Mouse (Mus musculus) neural tube, embryonic 13.5 days (tissue): Measurements from ENCODE around the gene Drg2. TPM values are rescaled to one million over a fixed set of nuclear protein-coding genes. Genes with fewer than 3 reads are reported as not detected.

Experiments used
- ATAC-seq: fragments of 200-750 bp; cut with Nextera tagmentation; 2 replicates; pipeline ENCODE4 v1.8.0; 2017; ENCODE audit warnings: low read depth, mild to moderate bottlenecking, moderate TSS enrichment, moderate library complexity
- H3K27ac ChIP-seq: fragments of 300-500 bp; sonication (generic); replicated peaks from 2 replicates; pipeline ENCODE4 v1.5.1; 2015; ENCODE audit warnings: moderate library complexity, mild to moderate bottlenecking, inconsistent platforms
- H3K27me3 ChIP-seq: fragments of 300-500 bp; sonication (generic); 2 replicates; pipeline ENCODE4 v1.6.1; 2015; ENCODE audit warnings: mild to moderate bottlenecking, inconsistent platforms
- H3K36me3 ChIP-seq: fragments of 300-500 bp; sonication (generic); 2 replicates; pipeline ENCODE4 v1.6.1; 2015; ENCODE audit warnings: mild to moderate bottlenecking, inconsistent platforms
- H3K4me1 ChIP-seq: fragments of 300-500 bp; sonication (generic); replicated peaks from 2 replicates; pipeline ENCODE4 v1.6.1; 2015; ENCODE audit warnings: inconsistent platforms
- H3K4me2 ChIP-seq: fragments of 300-500 bp; sonication (generic); 2 replicates; pipeline ENCODE4 v1.6.1; 2015; ENCODE audit warnings: inconsistent platforms, mild to moderate bottlenecking, moderate library complexity
- H3K4me3 ChIP-seq: fragments of 300-500 bp; sonication (generic); 2 replicates; pipeline ENCODE4 v1.5.1; 2015; ENCODE audit warnings: mild to moderate bottlenecking, inconsistent platforms
- H3K9ac ChIP-seq: fragments of 300-500 bp; sonication (generic); 2 replicates; pipeline ENCODE4 v1.6.1; 2015; ENCODE audit warnings: moderate library complexity, mild to moderate bottlenecking, inconsistent platforms
- H3K9me3 ChIP-seq: fragments of 300-500 bp; sonication (generic); 2 replicates; pipeline ENCODE4 v1.6.1; 2016; ENCODE audit warnings: inconsistent platforms
- WGBS: fragments of 180-500 bp; shearing (Covaris S2); methylation state at CpG from one replicate; pipeline ENCODE4 v1.1.7; 2015; 5-methylcytosine and 5-hydroxymethylcytosine counted together
- polyA plus RNA-seq: library from polyadenylated mRNA; unstranded; fragments of >200 nt; fragmentation: Nextera tagmentation; extraction: Ambion mirVana; gene quantifications from 2 replicates; pipeline ENCODE4 v1.2.1, GENCODE M21; 2015

The Drg2 gene
- polyA plus RNA-seq, 1 experiment from 2014 or later = 92.5 TPM

DNA sequence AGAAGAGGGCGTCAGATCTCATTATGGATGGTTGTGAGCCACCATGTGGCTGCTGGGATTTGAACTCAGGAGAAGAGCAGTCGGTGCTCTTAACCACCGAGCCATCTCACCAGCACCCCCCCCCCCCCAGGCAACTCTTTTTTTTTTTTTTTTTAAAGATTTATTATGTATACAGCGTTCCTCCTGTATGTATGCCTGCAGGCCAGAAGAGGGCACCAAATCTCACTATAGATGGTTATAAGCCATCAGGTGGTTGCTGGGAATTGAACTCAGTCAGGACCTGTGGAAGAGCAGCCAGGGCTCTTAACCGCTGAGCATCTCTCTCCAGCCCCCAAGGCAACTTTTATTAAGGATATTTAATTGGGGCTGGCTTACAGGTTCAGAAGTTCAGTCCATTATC is 20.1 kb downstream of the Drg2 start:
- H3K27me3 ChIP-seq = no peaks in the 10 kb centered on the region
- H3K4me2 ChIP-seq = no peak overlapping the region
- H3K36me3 ChIP-seq = peaks cover 14% of the 10 kb centered on the region
- no peak overlapping the region for H3K9ac ChIP-seq
- no peaks in the 10 kb centered on the region for H3K4me1 ChIP-seq
- H3K27ac ChIP-seq = no peak overlapping the region
- ATAC-seq = no peak
- no peak overlapping the region for H3K4me3 ChIP-seq
- WGBS = 79% methylated on average over 5 of the region's 5 CpGs
- no peaks in the 10 kb centered on the region for H3K9me3 ChIP-seq

DNA sequence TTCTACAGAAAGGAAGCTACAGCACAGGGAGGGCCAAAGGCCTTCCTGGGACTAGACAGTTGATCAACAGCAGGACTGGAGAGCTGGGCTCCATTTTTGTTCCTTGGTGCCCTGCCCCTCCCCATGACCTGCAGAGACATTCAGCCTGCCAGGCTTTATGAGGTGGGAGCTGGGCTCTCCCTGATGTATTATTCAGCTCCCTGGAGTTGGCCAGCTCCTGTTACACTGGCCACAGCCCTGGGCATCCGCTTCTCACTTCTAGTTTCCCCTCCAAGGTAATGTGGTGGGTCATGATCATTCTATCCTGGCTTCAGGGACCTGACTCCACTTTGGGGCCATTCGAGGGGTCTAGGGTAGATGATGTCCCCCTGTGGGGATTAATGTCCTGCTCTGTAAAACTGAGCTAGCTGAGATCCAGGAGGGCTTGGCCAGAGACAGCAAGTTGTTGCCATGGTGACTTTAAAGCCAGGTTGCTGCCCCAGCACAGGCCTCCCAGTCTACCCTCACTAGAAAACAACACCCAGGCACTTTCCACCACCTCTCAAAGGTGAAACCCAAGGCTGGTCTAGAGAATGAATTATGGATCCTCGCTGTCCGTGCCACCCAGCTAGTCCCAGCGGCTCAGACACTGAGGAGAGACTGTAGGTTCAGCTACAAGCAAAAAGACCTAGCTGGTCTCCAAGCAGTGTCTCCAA is 21.4 kb downstream of the Drg2 start:
- Histone ChIP-seq H3K27ac (no peak overlapping the region), H3K9ac (no peak overlapping the region), H3K4me1 (no peaks in the 10 kb centered on the region), H3K4me2 (no peak overlapping the region), H3K4me3 (no peak overlapping the region), H3K36me3 (0 out of 2 replicates have a peak, but pooled peaks cover 3% of the 10 kb centered on the region), H3K9me3 (no peaks in the 10 kb centered on the region), H3K27me3 (no peaks in the 10 kb centered on the region)
- 80% methylated on average over 5 of the region's 5 CpGs for WGBS
- ATAC-seq = no peak

DNA sequence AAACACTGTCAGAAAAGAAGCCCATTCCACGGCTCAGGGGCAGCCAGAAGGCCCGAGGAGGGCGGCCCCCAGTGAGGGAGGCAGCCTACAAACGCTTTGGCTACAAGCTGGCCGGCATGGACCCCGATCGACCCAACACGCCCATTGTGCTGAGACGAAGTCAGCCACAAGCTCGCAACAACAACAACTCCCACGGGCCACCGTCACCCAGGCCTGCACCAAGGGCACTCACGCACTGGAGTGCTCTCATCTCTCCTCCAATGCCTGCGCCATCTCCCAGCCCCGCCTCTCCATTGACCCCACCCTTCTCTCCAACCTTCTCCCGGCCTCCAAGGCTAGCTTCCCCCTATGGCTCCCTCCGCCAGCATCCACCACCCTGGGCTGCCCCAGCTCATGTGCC is 23.7 kb downstream of the Drg2 start:
- no peak; the same call in 1 of the 2 replicates for ATAC-seq
- no peaks in the 10 kb centered on the region for H3K36me3 ChIP-seq
- no peaks in the 10 kb centered on the region for H3K27me3 ChIP-seq
- 39% methylated on average over 17 of the region's 17 CpGs for WGBS
- no peak overlapping the region for H3K4me3 ChIP-seq
- H3K27ac ChIP-seq = no peak overlapping the region
- H3K4me1 ChIP-seq = no peaks in the 10 kb centered on the region
- no peaks in the 10 kb centered on the region for H3K9me3 ChIP-seq
- no peak overlapping the region for H3K9ac ChIP-seq
- no peak overlapping the region for H3K4me2 ChIP-seq

DNA sequence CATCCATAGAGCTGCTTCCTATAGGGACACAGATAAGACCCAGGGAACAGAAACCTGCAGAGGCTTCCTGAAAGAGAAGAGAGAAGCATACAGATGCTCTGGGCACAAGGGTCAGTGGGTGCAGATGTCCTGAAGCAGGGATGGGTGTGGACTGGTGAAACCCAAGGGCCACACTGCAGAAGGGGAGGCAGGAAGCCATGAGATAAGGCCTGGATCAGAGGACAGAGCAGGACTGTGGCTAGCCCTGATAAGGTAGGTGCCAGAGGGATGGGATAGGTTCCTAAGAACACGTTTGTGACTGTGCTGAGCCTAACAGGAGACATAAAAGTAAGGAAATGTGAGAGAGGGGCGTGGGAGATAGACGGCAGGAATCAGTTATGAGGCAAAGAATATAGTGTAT is 31.9 kb downstream of the Drg2 start:
- no peaks in the 10 kb centered on the region for H3K27me3 ChIP-seq
- H3K9ac ChIP-seq = no peak overlapping the region
- no peak overlapping the region for H3K4me2 ChIP-seq
- H3K27ac ChIP-seq = no peak overlapping the region
- WGBS = 75% methylated on average over 3 of the region's 3 CpGs
- no peaks in the 10 kb centered on the region for H3K9me3 ChIP-seq
- H3K4me1 ChIP-seq = no peaks in the 10 kb centered on the region
- no peaks in the 10 kb centered on the region for H3K36me3 ChIP-seq
- no peak for ATAC-seq
- no peak overlapping the region for H3K4me3 ChIP-seq

DNA sequence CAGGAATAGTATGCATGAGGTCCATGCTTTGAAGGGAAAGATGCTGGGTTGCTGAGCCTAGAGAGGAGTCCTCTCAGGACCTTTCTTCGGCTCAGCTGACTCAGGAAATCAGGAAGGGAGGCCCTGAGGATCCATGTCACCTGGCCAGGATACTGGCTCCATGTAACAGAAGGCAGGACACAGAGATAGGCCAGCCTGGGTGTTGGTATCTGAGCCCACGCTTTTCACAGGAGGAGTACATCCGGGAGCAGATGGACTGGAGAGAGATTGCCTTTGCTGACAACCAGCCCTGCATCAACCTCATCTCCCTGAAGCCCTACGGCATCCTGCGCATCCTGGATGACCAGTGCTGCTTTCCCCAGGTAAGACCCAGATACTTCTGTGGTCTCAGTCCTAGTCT is 38.3 kb downstream of the Drg2 start:
- Histone ChIP-seq H3K27me3 (no peaks in the 10 kb centered on the region), H3K4me3 (no peak overlapping the region), H3K4me1 (no peaks in the 10 kb centered on the region), H3K4me2 (no peak overlapping the region), H3K9me3 (no peaks in the 10 kb centered on the region), H3K36me3 (no peaks in the 10 kb centered on the region), H3K9ac (no peak overlapping the region), H3K27ac (no peak overlapping the region)
- ATAC-seq = no peak
- WGBS = 83% methylated on average over 5 of the region's 5 CpGs

DNA sequence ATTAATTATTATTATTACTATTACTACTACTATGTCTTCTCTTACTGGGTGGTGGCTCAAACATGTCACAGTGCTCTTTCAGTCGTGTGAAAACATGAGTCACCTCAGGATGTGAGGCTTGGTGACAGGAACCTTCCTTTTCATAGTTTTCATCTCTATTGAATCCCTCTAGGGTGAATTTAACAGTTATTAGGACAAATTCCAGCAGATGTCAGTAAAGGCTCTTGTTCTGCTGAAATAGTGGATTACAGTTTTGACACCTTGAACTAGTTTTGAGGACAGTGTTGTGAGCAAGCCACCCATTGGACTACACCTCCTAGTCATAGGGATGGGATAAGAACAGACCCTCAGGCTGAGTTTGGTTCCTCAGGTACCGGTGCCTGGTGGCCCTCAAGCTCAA is 41.3 kb downstream of the Drg2 start:
- Histone ChIP-seq H3K27me3 (no peaks in the 10 kb centered on the region), H3K9me3 (no peaks in the 10 kb centered on the region), H3K9ac (no peak overlapping the region), H3K36me3 (no peaks in the 10 kb centered on the region), H3K4me2 (no peak overlapping the region), H3K27ac (no peak overlapping the region), H3K4me1 (no peaks in the 10 kb centered on the region), H3K4me3 (no peak overlapping the region)
- no peak for ATAC-seq
- WGBS = 73% methylated on average over 2 of the region's 2 CpGs

DNA sequence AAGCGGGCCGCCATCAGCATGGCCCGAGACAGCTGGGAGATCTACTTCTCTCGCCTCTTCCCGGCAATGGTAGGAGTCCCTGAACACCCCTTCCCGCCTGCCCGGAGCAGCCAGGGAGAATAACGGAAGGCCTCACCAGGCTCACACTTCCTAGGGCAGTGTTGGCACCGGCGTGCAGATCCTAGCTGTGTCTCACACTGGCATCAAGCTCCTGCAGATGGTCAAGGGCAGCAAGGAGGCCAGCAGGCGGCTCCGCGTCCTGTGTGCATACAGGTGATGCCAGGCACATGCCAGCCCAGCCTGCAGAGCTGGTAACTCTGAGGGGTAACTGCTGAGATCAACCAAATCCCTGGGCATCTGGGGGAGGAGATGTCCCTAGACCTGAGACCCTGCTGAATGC is 52.9 kb downstream of the Drg2 start:
- no peak overlapping the region for H3K9ac ChIP-seq
- no peaks in the 10 kb centered on the region for H3K9me3 ChIP-seq
- H3K4me1 ChIP-seq = peaks cover 12% of the 10 kb centered on the region
- no peaks in the 10 kb centered on the region for H3K36me3 ChIP-seq
- peaks cover 41% of the 10 kb centered on the region for H3K27me3 ChIP-seq
- H3K4me3 ChIP-seq = no peak overlapping the region
- ATAC-seq = no peak
- H3K4me2 ChIP-seq = no peak overlapping the region
- no peak overlapping the region for H3K27ac ChIP-seq
- WGBS = 86% methylated on average over 13 of the region's 13 CpGs

DNA sequence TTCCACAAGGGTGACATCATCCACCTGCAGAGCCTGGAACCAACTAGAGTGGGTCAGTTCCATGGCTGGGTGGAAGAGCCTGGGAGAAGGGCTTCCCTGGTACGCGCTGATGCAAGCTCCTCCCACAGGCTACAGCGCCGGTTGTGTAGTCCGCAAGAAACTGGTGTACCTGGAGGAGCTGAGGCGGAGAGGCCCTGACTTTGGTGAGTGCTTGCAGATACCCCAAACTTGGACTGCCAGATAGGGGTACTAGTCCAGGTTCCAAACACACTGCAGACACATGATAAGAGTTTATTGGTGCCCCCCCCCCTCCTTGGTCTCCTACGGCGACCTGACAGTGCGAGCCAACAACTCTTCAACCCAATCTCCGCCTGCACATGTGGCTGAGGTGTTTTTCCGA is 54.6 kb downstream of the Drg2 start:
- Histone ChIP-seq H3K4me2 (peak overlapping the region; percentile 62), H3K9ac (peak overlapping the region; percentile 69; the same call in 1 of the 2 replicates), H3K36me3 (no peaks in the 10 kb centered on the region), H3K27ac (no peak overlapping the region), H3K4me3 (peak overlapping the region; percentile 34), H3K4me1 (peaks cover 12% of the 10 kb centered on the region), H3K27me3 (peaks cover 41% of the 10 kb centered on the region), H3K9me3 (no peaks in the 10 kb centered on the region)
- WGBS = 4% methylated on average over 11 of the region's 11 CpGs
- no peak for ATAC-seq

DNA sequence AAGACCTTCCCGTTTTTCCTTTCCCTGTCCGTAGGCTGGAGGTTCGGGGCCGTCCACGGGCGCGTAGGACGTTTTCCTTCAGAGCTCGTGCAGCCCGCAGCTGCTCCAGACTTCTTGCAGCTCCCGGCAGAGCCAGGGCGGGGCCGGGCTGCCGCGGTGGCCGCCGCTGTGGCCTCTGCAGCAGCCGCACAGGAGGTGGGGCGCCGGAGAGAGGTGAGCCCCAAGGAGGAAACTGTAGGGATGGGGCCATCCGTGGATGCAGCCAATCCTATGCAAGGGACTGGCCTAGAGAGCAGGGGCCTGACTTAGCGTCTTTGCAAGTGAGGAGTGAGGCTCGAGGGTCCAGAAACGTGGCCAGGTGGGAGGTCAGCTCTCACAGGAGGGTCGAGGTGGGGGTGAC is 55.1 kb downstream of the Drg2 start:
- Histone ChIP-seq H3K27ac (no peak overlapping the region), H3K4me2 (peak overlapping the region; percentile 62), H3K4me1 (peaks cover 12% of the 10 kb centered on the region), H3K4me3 (peak overlapping the region; percentile 34), H3K27me3 (peaks cover 41% of the 10 kb centered on the region), H3K9me3 (no peaks in the 10 kb centered on the region), H3K9ac (peak overlapping the region; percentile 69), H3K36me3 (no peaks in the 10 kb centered on the region)
- no peak for ATAC-seq
- 1% methylated on average over 25 of the region's 25 CpGs for WGBS

DNA sequence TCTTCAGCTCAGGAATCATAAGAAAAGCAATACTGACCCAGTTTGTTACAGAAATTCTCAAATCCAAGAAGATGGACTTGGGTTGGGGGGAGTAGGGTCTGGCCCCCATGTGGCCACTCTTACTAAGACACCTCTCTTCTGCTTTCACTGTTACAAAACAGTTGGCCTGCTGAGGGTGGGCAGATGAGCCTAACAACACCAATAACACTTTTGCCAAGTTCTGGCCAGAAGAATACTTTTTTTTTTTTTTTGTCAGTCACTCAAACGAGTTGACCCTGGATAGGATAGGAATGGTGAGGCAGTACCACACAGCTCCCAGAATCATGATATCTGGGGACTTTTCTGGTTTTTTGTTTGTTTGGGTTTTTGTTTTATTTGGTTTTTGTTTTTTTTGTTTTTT is 57.5 kb downstream of the Drg2 start:
- no peak for ATAC-seq
- Histone ChIP-seq H3K4me2 (no peak overlapping the region), H3K9ac (no peak overlapping the region), H3K27ac (no peak overlapping the region), H3K36me3 (no peaks in the 10 kb centered on the region), H3K27me3 (peaks cover 41% of the 10 kb centered on the region), H3K9me3 (no peaks in the 10 kb centered on the region), H3K4me1 (peaks cover 12% of the 10 kb centered on the region), H3K4me3 (no peak overlapping the region)
- WGBS = 80% methylated on average over 1 of the region's 1 CpGs

DNA sequence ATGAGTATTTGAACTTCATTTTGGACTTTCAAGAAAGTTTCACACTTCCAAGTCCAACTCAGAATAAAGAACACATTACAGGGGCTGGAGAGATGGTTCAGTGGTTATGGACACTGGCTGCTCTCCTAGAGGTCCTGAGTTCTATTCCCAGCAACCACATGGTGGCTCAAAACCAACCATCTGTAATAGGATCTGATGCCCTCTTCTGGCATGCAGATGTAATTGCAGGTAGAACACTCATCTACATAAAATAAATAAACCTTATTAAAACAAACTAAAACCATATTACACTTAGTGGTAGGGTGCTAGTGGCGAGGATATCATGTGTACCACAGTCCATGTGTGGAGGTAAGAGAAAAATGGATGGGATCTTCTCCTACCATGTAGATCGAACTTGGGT is 58.1 kb downstream of the Drg2 start:
- WGBS = 78% methylated on average over 2 of the region's 2 CpGs
- Histone ChIP-seq H3K4me1 (peaks cover 12% of the 10 kb centered on the region), H3K9ac (no peak overlapping the region), H3K27ac (no peak overlapping the region), H3K27me3 (peaks cover 37% of the 10 kb centered on the region), H3K36me3 (no peaks in the 10 kb centered on the region), H3K9me3 (no peaks in the 10 kb centered on the region), H3K4me2 (no peak overlapping the region), H3K4me3 (no peak overlapping the region)
- no peak for ATAC-seq

DNA sequence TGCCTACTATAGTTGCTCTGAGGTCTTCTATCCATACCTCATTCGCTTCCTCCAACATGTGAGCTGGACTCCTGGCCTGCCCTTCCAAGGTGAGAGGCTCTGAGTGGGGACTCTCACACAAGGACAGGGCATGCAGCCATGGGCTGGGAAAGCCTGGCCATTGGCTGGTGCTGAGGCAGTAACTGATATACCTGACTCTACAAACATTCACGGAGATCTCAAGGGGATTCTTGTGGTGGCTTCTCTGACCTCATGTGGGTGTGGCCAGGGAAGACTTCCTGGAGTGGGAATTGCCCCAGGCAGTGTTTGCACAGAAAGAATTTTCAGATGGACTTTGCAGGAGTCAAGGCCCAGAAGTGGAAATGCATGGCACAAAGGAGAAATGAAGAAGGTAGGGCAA is 60.5 kb downstream of the Drg2 start:
- H3K4me2 ChIP-seq = no peak overlapping the region
- H3K9ac ChIP-seq = no peak overlapping the region
- H3K4me1 ChIP-seq = no peaks in the 10 kb centered on the region
- H3K27me3 ChIP-seq = peaks cover 14% of the 10 kb centered on the region
- H3K4me3 ChIP-seq = no peak overlapping the region
- no peak for ATAC-seq
- no peaks in the 10 kb centered on the region for H3K36me3 ChIP-seq
- WGBS = 66% methylated on average over 2 of the region's 2 CpGs
- no peak overlapping the region for H3K27ac ChIP-seq
- no peaks in the 10 kb centered on the region for H3K9me3 ChIP-seq

DNA sequence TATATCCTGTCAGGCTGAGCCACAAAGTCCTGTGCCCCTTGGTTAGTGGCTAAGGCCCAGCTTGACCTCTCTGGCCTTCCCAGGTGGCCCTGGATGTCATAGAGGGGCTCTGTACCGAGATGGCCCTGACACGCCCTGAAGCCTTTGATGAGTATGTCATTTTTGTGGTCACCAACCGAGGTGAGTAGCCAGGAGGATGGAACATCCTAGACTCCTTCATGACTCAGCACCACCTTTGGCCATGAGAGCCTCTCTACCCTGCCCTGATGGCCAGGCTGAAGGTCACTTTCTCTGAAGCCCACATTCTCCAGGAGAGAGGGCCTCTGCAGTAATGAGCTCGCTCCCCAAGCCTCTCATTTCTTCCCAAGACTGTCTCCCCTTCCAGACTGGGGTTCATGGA is 63.9 kb downstream of the Drg2 start:
- ATAC-seq = no peak
- no peak overlapping the region for H3K9ac ChIP-seq
- 76% methylated on average over 4 of the region's 4 CpGs for WGBS
- no peaks in the 10 kb centered on the region for H3K36me3 ChIP-seq
- no peaks in the 10 kb centered on the region for H3K27me3 ChIP-seq
- no peak overlapping the region for H3K4me3 ChIP-seq
- H3K4me2 ChIP-seq = no peak overlapping the region
- H3K27ac ChIP-seq = no peak overlapping the region
- no peaks in the 10 kb centered on the region for H3K9me3 ChIP-seq
- H3K4me1 ChIP-seq = no peaks in the 10 kb centered on the region
